Mouse (Mus musculus): ENCODE measurements around the gene Nalcn. TPM values are rescaled to one million over a fixed set of nuclear protein-coding genes. Genes with fewer than 3 reads are reported as not detected.
A peak's percentile ranks its signal among the peaks of the same experiment; 100 is the strongest.
"Not testable (repeated sequence)": the region's sequence is repeated elsewhere in the genome, so short reads cannot be mapped to it uniquely, and the experiment has no call there.

The Nalcn gene
- total RNA-seq (2022), result 10 to 100 TPM; 60.9 to 70.6 (median 65.9) TPM

- DNase-seq (ENCODE audit: low spot score in 2 of 2), result peak; percentile 19 to 62
Observed at GRCm38 (mm10) chr14:123626501-123627179, at the start of gene Nalcn. Gene Nalcn, minus strand, starts transcription at chr14:123627144.

DNA sequence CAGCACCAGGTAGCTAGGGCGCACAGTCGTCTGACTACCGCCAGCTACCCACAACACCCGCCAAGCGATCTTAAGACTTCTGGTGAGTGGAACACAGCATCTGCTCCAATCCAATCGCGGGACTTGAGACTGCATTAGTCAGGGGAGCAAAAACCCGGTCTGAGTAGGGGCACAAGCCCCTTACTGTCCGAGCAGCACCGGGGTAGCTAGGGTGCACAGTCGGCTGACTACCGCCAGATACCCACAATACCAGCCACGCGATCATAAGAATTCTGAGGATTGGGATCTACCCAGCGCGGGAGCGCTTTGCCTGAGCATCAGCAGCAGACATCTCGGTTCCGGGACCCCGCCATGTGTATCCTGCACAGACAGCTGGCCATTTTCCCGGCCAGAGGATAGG lies 44.1 kb upstream of the Nalcn start:
- not testable (repeated sequence) for DNase-seq (ENCODE audit: low spot score in 2 of 2)

DNA sequence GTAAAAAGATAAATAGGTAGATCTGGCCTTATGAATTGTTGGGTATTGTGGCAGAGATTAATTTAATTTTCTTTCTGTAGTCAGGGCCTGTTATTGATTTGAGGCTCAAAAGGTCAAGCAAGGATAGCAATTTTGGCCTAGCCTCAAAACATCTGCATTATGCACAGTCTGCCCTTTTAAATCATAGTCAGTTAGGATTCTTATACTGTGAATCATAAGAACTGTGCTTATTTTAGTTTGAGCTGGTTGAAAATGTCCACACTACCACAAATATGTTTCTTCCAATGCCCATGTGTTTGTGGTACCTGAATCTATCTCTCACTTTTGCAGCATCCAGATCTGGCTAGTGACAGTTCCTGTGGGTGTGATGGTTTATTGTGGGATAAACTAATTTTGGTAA lies 37.5 kb upstream of the Nalcn start:
- DNase-seq (ENCODE audit: low spot score in 2 of 2), result no peak

DNA sequence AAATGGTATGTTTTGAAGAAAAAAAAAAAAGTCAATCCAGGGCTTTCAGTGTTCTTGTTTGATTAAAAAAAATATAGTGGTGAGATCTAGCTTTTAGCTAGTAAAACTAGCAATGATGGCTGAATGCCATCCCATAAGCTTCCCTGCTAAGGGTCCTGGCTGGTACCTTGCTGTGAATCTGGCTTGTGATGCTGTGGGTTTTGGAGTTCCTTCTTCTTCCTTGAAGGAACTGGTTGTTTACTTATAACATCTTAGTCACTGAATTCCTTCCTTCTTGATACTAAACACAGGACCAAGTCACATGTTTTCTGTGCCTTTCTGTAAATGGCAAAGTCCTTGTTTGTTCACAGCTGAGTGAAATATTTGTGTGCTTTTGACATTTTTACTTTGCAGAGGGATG lies 36.3 kb upstream of the Nalcn start:
- DNase-seq (ENCODE audit: low spot score in 2 of 2), result no peak

DNA sequence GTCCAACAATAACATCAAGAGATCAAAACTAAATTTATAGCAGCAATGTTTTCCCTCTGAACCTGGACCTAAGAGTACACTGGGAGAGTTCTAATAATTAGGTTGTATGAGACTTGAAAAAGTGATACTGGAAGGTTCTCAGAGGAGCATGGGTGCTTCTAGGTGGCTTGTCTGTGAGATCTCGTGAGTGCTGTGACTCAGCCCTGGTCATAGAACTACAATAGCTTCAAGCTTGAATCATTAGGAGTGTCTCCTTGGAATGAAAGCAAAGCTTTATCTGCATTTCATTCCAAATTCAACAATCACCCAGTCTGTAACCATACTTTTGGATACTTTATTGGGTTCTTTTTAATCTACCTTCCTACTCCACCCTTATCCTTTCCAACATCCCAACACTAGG lies 35.4 kb upstream of the Nalcn start:
- DNase-seq (ENCODE audit: low spot score in 2 of 2), result no peak

- DNase-seq (ENCODE audit: low spot score in 2 of 2), result peak; percentile 15 to 42
Observed at GRCm38 (mm10) chr14:123661091-123661491, 34.1 kb upstream of the Nalcn start.

GRCm38 (mm10) chr14:123659921-123660385 lies 33.0 kb upstream of the Nalcn start, which contains the start of gene Itgbl1:
Gene Itgbl1, plus strand, starts transcription at chr14:123659971.
- DNase-seq (ENCODE audit: low spot score in 2 of 2), result peak; percentile 63 to 69

GRCm38 (mm10) chr14:123627180-123627562 lies 227 bp upstream of the Nalcn start:
- no peak for DNase-seq (ENCODE audit: low spot score in 2 of 2)

- no peak for DNase-seq (ENCODE audit: low spot score in 2 of 2)
Observed at GRCm38 (mm10) chr14:123622969-123623368, 4.0 kb downstream of the Nalcn start.

DNA sequence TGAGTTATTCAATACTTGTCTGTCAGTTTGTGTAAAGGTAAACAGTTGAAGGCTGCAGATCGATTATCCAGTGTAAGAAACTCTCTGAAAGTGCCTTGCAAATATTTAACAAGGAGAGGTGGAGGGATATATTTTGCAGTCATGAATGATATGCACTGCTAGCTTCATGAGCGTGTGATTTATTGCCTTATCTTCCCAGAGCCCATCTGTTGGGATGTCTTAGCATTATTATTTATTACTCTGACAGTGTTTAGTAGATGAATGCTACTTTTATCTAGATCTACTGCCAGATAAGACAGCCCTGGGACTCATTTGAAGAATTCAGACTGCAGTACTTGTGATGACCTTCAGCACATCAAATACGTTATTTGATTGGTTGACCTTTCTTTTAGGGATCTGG lies 31.7 kb downstream of the Nalcn start:
- DNase-seq (ENCODE audit: low spot score in 2 of 2), result no peak

DNA sequence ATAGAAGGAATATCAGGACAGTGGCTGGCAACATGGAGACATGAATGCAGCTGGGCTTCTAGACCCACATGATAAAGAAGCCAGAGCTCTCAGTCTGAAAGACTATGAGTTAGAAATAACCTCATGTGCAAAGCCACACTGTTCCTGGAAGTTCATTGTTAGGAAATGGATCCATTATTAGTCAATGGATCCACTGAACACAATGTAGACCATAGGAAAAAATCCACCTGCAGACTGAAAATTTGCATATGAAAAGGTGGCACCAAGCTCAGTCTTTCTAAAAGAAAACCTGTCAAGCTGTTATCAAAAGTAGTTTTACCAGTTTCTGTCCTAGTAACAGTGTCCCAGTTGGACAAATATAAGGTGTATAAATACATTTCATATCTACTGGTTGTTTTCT lies 39.5 kb downstream of the Nalcn start:
- no peak for DNase-seq (ENCODE audit: low spot score in 2 of 2)

DNA sequence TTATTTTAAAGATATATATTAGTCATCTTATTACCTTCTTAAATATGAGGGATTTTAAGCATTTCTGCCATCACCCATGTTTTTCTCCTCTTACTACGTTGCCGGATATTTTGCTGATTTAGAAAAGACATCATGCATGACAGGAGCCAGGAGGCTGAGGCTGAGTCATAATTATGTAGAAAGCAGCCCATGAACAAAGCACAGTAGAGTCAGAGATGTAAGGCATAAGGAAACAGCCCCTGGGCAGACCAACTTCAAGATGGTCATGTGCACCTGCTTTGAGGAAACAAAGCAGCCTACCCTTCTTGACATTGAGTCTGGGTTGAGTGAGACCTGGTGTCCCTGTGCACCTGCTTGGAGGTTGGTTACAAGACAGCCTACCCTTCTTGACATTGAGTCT lies 44.5 kb downstream of the Nalcn start:
- DNase-seq (ENCODE audit: low spot score in 2 of 2), result no peak

- no peak for DNase-seq (ENCODE audit: low spot score in 2 of 2)
Observed at GRCm38 (mm10) chr14:123575356-123575755, 51.6 kb downstream of the Nalcn start.

DNA sequence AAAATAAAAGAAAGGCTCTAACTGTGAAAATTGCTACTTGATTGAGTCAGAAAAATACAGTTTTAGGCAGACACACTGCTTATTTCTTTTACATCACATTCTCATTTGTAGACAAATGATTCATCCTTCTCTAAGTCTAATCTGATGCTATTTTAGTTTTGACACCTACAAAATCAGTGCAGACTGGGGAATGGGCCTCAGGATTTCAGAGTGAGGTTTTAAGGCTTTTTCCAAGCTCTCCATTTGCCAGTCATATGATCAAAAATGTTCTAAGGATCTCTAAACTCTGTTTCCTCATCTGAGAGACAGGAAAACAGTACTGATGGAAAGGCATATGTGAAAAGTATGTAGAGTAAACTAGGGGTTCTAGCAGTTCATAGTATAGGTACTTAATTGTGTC lies 52.0 kb downstream of the Nalcn start:
- no peak for DNase-seq (ENCODE audit: low spot score in 2 of 2)

DNA sequence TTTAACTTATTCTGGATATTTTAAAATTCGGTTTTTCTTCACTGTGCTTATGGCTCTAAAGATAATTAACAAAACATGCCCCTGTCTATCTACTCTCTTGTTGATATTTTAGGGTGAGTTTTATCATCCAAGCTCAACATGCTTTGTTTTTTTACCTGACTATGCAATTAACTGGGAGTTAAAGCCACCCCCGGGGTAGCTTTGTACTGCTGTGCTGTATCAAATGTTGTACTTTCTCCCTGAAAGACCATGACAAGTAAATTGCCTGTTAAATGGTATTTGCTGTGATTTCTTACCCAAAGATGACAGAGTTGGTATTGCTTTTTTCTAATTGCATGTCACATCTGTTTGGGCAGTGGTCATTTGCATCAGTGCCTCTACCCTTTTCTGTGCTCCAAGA lies 60.3 kb downstream of the Nalcn start:
- no peak for DNase-seq (ENCODE audit: low spot score in 2 of 2)

GRCm38 (mm10) chr14:123555533-123555932 lies 71.4 kb downstream of the Nalcn start:
- DNase-seq (ENCODE audit: low spot score in 2 of 2), result no peak

DNA sequence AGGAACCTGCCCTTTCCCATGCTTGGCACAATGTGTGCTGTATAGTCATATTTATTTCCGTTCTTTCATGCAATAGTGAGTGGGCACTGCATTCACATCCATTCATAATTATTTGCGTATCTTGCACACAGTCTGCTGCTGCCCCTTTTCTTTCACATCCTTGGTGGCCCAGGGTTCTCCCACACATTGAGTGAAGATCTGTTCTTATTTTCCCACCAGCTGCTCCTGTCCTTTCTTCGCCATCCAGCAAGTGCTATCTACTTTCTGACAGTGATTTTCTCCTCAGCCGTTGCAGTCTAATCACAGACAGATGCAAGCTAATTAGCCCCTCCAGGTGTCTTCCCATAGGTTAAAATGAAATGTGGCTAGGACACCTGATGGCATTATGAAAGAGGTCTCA lies 72.0 kb downstream of the Nalcn start:
- peak in 1 of 2 experiments; percentile 15 for DNase-seq (ENCODE audit: low spot score in 2 of 2)

DNA sequence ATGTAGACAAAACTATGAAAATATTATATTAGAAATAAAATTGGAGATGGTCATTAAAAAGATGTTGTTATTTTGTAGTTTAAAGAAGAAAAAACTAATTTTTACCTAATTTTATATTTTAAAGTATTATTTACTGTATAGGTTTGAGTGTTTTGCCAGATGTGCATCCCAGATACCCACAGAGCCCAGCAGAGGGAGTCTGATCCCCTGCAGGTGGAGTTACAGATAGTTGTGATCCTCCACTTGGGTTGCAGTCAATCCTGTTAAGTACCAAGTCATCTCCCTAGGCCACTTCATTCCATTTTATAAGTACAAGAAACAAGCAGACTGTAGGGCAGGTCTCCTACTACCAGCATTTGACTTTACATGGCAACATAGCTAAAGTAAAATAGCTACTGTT lies 84.6 kb downstream of the Nalcn start:
- DNase-seq (ENCODE audit: low spot score in 2 of 2), result no peak

GRCm38 (mm10) chr14:123535636-123536035 lies 91.3 kb downstream of the Nalcn start:
- no peak for DNase-seq (ENCODE audit: low spot score in 2 of 2)

DNA sequence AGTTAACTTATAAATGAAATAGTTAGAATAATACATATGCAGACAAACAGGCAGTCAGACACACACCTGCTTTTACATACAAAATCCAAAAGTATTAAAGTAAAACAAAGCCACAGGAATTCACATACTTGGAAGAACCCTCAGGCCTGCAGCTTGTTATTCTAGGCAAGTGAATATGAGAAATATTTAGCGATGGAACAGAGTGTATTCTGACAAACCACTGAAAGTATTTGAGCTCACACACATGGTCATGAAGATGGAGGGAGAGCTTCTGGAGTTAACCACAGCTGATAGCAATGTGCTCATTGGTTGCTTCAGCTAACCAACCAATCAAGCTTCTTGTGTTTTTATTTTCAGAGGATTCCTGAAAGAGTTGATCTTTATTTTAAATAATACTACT lies 93.9 kb downstream of the Nalcn start:
- DNase-seq (ENCODE audit: low spot score in 2 of 2), result no peak

- DNase-seq (ENCODE audit: low spot score in 2 of 2), result no peak
Observed at GRCm38 (mm10) chr14:123531271-123531670, 95.7 kb downstream of the Nalcn start.

DNA sequence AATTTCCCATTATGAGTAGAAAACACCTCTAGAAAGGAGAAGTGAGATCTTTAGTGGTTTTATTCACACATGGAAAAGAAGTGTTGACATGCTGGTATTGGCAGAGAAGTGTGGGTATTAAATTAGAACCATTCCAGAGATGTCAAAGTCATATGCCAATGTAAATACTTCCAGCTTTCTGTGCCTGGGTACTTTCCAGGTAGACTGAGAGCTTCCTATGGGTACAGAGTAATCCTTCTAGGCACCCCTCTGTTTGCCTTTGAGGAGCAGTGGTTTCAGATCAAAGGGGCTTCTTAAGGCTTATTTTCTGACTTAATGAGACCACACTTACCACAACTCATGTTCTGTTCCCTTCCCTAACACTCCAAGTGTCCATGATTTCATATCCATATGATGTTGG lies 97.8 kb downstream of the Nalcn start:
- no peak for DNase-seq (ENCODE audit: low spot score in 2 of 2)

DNA sequence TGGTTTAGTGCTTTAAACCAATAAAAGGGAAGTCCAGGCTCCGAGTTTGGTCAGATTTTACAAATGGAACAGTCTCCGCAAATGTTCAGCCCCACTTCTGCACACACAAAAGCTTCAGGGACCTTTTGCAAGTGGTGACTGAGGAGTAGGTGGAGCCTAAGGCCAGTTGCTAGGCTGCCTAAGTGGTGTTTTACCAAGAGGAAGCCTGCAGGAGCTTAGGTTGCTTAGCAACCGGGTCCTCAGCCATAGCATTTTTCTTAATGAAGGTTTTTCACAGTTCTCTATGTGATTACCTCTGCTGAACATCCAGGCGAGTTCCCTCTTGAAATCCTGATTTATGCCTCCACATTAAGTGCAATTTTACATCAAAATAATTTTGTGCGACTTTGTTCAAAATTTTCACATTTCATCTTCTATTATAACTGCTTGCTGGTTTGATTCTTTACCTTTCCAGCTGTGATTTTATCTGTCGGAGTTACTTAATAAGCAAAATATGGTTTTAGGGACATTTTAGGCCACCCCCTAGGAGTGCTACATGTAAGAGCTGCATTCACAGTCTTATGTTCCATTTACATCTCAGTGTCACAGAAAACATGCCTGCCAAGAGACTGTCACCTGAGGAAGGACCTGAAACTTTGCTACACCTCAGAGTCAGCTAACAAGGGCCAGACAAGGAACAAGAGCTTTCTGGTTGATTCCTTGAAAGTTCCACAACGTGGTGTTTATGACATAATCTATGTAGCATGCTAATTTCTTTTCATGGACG lies 113.4 kb downstream of the Nalcn start:
- DNase-seq (ENCODE audit: low spot score in 2 of 2), result peak; percentile 71 to 80
